Mouse (Mus musculus) thymus, adult 2 months (tissue): Measurements from ENCODE around the gene Gm20388.

ENCODE experiments used
- CTCF ChIP-seq: fragments of 200-500 bp; IDR thresholded peaks from 2 replicates; pipeline ENCODE4 v1.5.1; 2012; ENCODE audit warnings: mild to moderate bottlenecking, control low read depth, low read length, moderate library complexity, borderline replicate concordance; ENCODE audit not compliant: control insufficient read depth, poor library complexity, insufficient read depth; ENCODE audit errors: extremely low read depth
- POLR2A ChIP-seq: fragments of 200-500 bp; IDR thresholded peaks from 2 replicates; pipeline ENCODE4 v1.6.1; 2012; ENCODE audit warnings: mild to moderate bottlenecking, low read length, control low read depth, moderate library complexity; ENCODE audit not compliant: control insufficient read depth, poor library complexity, insufficient read depth; ENCODE audit errors: extremely low read depth

DNA sequence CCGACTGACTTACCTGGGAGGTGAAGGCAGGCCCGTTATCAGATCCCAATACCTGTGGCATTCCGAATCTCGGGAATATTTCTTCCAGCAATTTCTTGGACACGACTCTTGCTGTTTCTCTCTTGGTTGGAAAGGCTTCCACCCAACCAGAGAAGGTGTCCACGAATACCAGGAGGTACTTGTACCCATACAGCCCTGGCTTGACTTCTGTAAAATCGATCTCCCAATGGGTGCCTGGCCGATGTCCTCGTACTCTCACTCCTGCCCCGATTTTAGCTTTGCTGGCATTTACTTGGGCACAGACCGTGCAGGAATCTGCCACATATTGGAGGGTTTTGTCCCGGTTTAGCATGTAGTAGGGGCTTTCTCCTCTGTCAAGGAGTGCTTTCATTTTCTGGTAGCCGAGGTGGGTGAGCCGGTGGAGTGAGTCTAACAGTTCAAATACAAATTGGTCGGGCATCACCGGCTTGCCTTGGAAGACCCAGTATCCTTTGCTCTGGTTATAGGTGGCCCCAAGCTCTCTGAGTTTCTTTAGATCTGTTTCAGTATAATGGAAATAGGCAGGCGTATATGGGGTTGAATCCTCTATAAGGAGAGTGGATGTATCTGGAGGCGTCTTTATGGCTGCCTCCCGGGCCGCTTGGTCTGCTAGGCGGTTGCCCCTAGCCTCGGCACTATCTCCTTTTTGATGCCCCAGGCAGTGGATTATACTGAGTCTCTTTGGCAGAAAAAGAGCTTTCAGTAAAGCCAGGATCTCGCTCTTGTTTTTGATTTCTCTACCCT lies 3518.5 kb downstream of the Gm20388 start:
- TF ChIP-seq CTCF (no peak), POLR2A (no peak)
